Mouse (Mus musculus): Measurements from ENCODE around the gene Taar1. TPM values are rescaled to one million over a fixed set of nuclear protein-coding genes. Genes with fewer than 3 reads are reported as not detected.

The Taar1 gene
- not detected in 2 replicates for polyA plus RNA-seq (2015; fragmentation: Nextera tagmentation; extraction: Ambion mirVana)

- Histone ChIP-seq H3K27ac (ENCODE audit: low read length) (no peak within 1 kb of the TSS), H3K4me2 (ENCODE audit: low read depth, low read length) (no peak within 1 kb of the TSS), H3K4me3 (ENCODE audit: low read length) (no peak within 1 kb of the TSS), H3K36me3 (ENCODE audit: control insufficient read depth, insufficient read depth) (no peaks in the 10 kb centered on the region), H3K4me1 (ENCODE audit: control insufficient read depth, insufficient read depth, low read length) (no peaks in the 10 kb centered on the region), H3K9ac (ENCODE audit: low read length) (no peak within 1 kb of the TSS), H3K9me3 (replicated peaks; ENCODE audit: control insufficient read depth, low read length) (no peaks in the 10 kb centered on the region), H3K27me3 (ENCODE audit: control insufficient read depth, insufficient read depth, low read length) (no peaks in the 10 kb centered on the region)
- no peak for ATAC-seq (replicated peaks; ENCODE audit: extremely low read depth, insufficient read depth, low FRiP score)
- WGBS = 77% methylated on average over 4 of the region's 4 CpGs
Observed at GRCm38 (mm10) chr10:23920056-23920455, at the start of gene Taar1. Taar1 (plus strand) TSS chr10:23920356.

GRCm38 (mm10) chr10:23880695-23881094 lies 39.5 kb upstream of the Taar1 start:
- Histone ChIP-seq H3K4me3 (ENCODE audit: low read length) (no peak overlapping the region), H3K9ac (ENCODE audit: low read length) (no peak overlapping the region), H3K36me3 (ENCODE audit: control insufficient read depth, insufficient read depth) (no peaks in the 10 kb centered on the region), H3K27ac (ENCODE audit: low read length) (no peak overlapping the region), H3K4me1 (ENCODE audit: control insufficient read depth, insufficient read depth, low read length) (no peaks in the 10 kb centered on the region), H3K9me3 (replicated peaks; ENCODE audit: control insufficient read depth, low read length) (no peaks in the 10 kb centered on the region), H3K27me3 (ENCODE audit: control insufficient read depth, insufficient read depth, low read length) (no peaks in the 10 kb centered on the region), H3K4me2 (ENCODE audit: low read depth, low read length) (no peak overlapping the region)
- 85% methylated on average over 6 of the region's 6 CpGs for WGBS
- no peak for ATAC-seq (replicated peaks; ENCODE audit: extremely low read depth, insufficient read depth, low FRiP score)

GRCm38 (mm10) chr10:23884910-23885309 lies 35.2 kb upstream of the Taar1 start:
- H3K9me3 ChIP-seq (replicated peaks; ENCODE audit: control insufficient read depth, low read length) = no peaks in the 10 kb centered on the region
- no peaks in the 10 kb centered on the region for H3K36me3 ChIP-seq (ENCODE audit: control insufficient read depth, insufficient read depth)
- ATAC-seq (replicated peaks; ENCODE audit: extremely low read depth, insufficient read depth, low FRiP score) = no peak
- no peak overlapping the region for H3K9ac ChIP-seq (ENCODE audit: low read length)
- H3K4me3 ChIP-seq (ENCODE audit: low read length) = no peak overlapping the region
- H3K4me2 ChIP-seq (ENCODE audit: low read depth, low read length) = no peak overlapping the region
- H3K27me3 ChIP-seq (ENCODE audit: control insufficient read depth, insufficient read depth, low read length) = no peaks in the 10 kb centered on the region
- 91% methylated on average over 1 of the region's 1 CpGs for WGBS
- no peak overlapping the region for H3K27ac ChIP-seq (ENCODE audit: low read length)
- no peaks in the 10 kb centered on the region for H3K4me1 ChIP-seq (ENCODE audit: control insufficient read depth, insufficient read depth, low read length)

- no peak overlapping the region for H3K9ac ChIP-seq (ENCODE audit: low read length)
- H3K4me1 ChIP-seq (ENCODE audit: control insufficient read depth, insufficient read depth, low read length) = no peaks in the 10 kb centered on the region
- H3K36me3 ChIP-seq (ENCODE audit: control insufficient read depth, insufficient read depth) = no peaks in the 10 kb centered on the region
- 75% methylated on average over 3 of the region's 3 CpGs for WGBS
- no peak overlapping the region for H3K27ac ChIP-seq (ENCODE audit: low read length)
- ATAC-seq (replicated peaks; ENCODE audit: extremely low read depth, insufficient read depth, low FRiP score) = no peak
- no peaks in the 10 kb centered on the region for H3K27me3 ChIP-seq (ENCODE audit: control insufficient read depth, insufficient read depth, low read length)
- no peak overlapping the region for H3K4me3 ChIP-seq (ENCODE audit: low read length)
- no peaks in the 10 kb centered on the region for H3K9me3 ChIP-seq (replicated peaks; ENCODE audit: control insufficient read depth, low read length)
- H3K4me2 ChIP-seq (ENCODE audit: low read depth, low read length) = no peak overlapping the region
Observed at GRCm38 (mm10) chr10:23886060-23886459, 34.1 kb upstream of the Taar1 start.

- no peak overlapping the region for H3K4me3 ChIP-seq (ENCODE audit: low read length)
- H3K27ac ChIP-seq (ENCODE audit: low read length) = no peak overlapping the region
- 92% methylated on average over 1 of the region's 1 CpGs for WGBS
- no peaks in the 10 kb centered on the region for H3K27me3 ChIP-seq (ENCODE audit: control insufficient read depth, insufficient read depth, low read length)
- H3K4me2 ChIP-seq (ENCODE audit: low read depth, low read length) = no peak overlapping the region
- no peak for ATAC-seq (replicated peaks; ENCODE audit: extremely low read depth, insufficient read depth, low FRiP score)
- H3K9ac ChIP-seq (ENCODE audit: low read length) = no peak overlapping the region
- no peaks in the 10 kb centered on the region for H3K36me3 ChIP-seq (ENCODE audit: control insufficient read depth, insufficient read depth)
- H3K9me3 ChIP-seq (replicated peaks; ENCODE audit: control insufficient read depth, low read length) = no peaks in the 10 kb centered on the region
- peaks cover 5% of the 10 kb centered on the region; the same call in 1 of the 2 replicates for H3K4me1 ChIP-seq (ENCODE audit: control insufficient read depth, insufficient read depth, low read length)
Observed at GRCm38 (mm10) chr10:23892987-23893386, 27.2 kb upstream of the Taar1 start.

- Histone ChIP-seq H3K9ac (ENCODE audit: low read length) (peak within 1 kb of the TSS; percentile 7), H3K4me3 (ENCODE audit: low read length) (peak within 1 kb of the TSS; percentile 43), H3K27ac (ENCODE audit: low read length) (no peak within 1 kb of the TSS), H3K9me3 (replicated peaks; ENCODE audit: control insufficient read depth, low read length) (no peaks in the 10 kb centered on the region), H3K4me2 (ENCODE audit: low read depth, low read length) (peak within 1 kb of the TSS; percentile 76), H3K27me3 (ENCODE audit: control insufficient read depth, insufficient read depth, low read length) (no peaks in the 10 kb centered on the region), H3K36me3 (ENCODE audit: control insufficient read depth, insufficient read depth) (no peaks in the 10 kb centered on the region), H3K4me1 (ENCODE audit: control insufficient read depth, insufficient read depth, low read length) (peaks cover 5% of the 10 kb centered on the region; the same call in 1 of the 2 replicates)
- 14% methylated on average over 21 of the region's 21 CpGs for WGBS
- ATAC-seq (replicated peaks; ENCODE audit: extremely low read depth, insufficient read depth, low FRiP score) = no peak
Observed at GRCm38 (mm10) chr10:23894601-23895349, 25.4 kb upstream of the Taar1 start, which contains the start of gene Vnn1. Vnn1 (plus strand) TSS chr10:23894688.

GRCm38 (mm10) chr10:23895376-23895775 lies 24.8 kb upstream of the Taar1 start:
- Histone ChIP-seq H3K9me3 (replicated peaks; ENCODE audit: control insufficient read depth, low read length) (no peaks in the 10 kb centered on the region), H3K27ac (ENCODE audit: low read length) (no peak overlapping the region), H3K4me2 (ENCODE audit: low read depth, low read length) (no peak overlapping the region), H3K9ac (ENCODE audit: low read length) (no peak overlapping the region), H3K4me3 (ENCODE audit: low read length) (no peak overlapping the region), H3K27me3 (ENCODE audit: control insufficient read depth, insufficient read depth, low read length) (no peaks in the 10 kb centered on the region), H3K36me3 (ENCODE audit: control insufficient read depth, insufficient read depth) (no peaks in the 10 kb centered on the region), H3K4me1 (ENCODE audit: control insufficient read depth, insufficient read depth, low read length) (peaks cover 5% of the 10 kb centered on the region; the same call in 1 of the 2 replicates)
- WGBS = 72% methylated on average over 7 of the region's 7 CpGs
- ATAC-seq (replicated peaks; ENCODE audit: extremely low read depth, insufficient read depth, low FRiP score) = no peak

- no peaks in the 10 kb centered on the region for H3K4me1 ChIP-seq (ENCODE audit: control insufficient read depth, insufficient read depth, low read length)
- no peak for ATAC-seq (replicated peaks; ENCODE audit: extremely low read depth, insufficient read depth, low FRiP score)
- WGBS = 77% methylated on average over 3 of the region's 3 CpGs
- no peak overlapping the region for H3K27ac ChIP-seq (ENCODE audit: low read length)
- no peaks in the 10 kb centered on the region for H3K27me3 ChIP-seq (ENCODE audit: control insufficient read depth, insufficient read depth, low read length)
- no peak overlapping the region for H3K4me2 ChIP-seq (ENCODE audit: low read depth, low read length)
- no peak overlapping the region for H3K4me3 ChIP-seq (ENCODE audit: low read length)
- no peak overlapping the region for H3K9ac ChIP-seq (ENCODE audit: low read length)
- H3K36me3 ChIP-seq (ENCODE audit: control insufficient read depth, insufficient read depth) = no peaks in the 10 kb centered on the region
- no peaks in the 10 kb centered on the region for H3K9me3 ChIP-seq (replicated peaks; ENCODE audit: control insufficient read depth, low read length)
Observed at GRCm38 (mm10) chr10:23901119-23901518, 19.0 kb upstream of the Taar1 start.

GRCm38 (mm10) chr10:23905661-23906060 lies 14.5 kb upstream of the Taar1 start:
- Histone ChIP-seq H3K4me1 (ENCODE audit: control insufficient read depth, insufficient read depth, low read length) (no peaks in the 10 kb centered on the region), H3K4me3 (ENCODE audit: low read length) (no peak overlapping the region), H3K4me2 (ENCODE audit: low read depth, low read length) (no peak overlapping the region), H3K27me3 (ENCODE audit: control insufficient read depth, insufficient read depth, low read length) (no peaks in the 10 kb centered on the region), H3K9ac (ENCODE audit: low read length) (no peak overlapping the region), H3K27ac (ENCODE audit: low read length) (no peak overlapping the region), H3K36me3 (ENCODE audit: control insufficient read depth, insufficient read depth) (no peaks in the 10 kb centered on the region), H3K9me3 (replicated peaks; ENCODE audit: control insufficient read depth, low read length) (no peaks in the 10 kb centered on the region)
- ATAC-seq (replicated peaks; ENCODE audit: extremely low read depth, insufficient read depth, low FRiP score) = no peak
- 88% methylated on average over 1 of the region's 1 CpGs for whole genome bisulfite sequencing
